Mouse (Mus musculus): ENCODE measurements at regions not wholly inside any gene's neighbourhood (a gene's known extent, or its start where the extent isn't known, plus 50 kb on each side); places are given as distances from the start of the nearest gene placed in this dataset.

- TF ChIP-seq CTCF (IDR thresholded peaks at IDR 0.05; ENCODE audit: insufficient read depth, low read length): no peak
- TF ChIP-seq POLR2A (IDR thresholded peaks at IDR 0.05; ENCODE audit: borderline replicate concordance, extremely low read depth, low read depth, low read length): no peak
These were observed 96.0 kb upstream of the Map4k3 start for GRCm38 (mm10) chr17:80824261-80824660.

Data from lung, adult 2 months (tissue).